Mouse (Mus musculus): Measurements from ENCODE around the gene Bach2. TPM values are rescaled to one million over a fixed set of nuclear protein-coding genes. Genes with fewer than 3 reads are reported as not detected.

The Bach2 gene
- polyA plus RNA-seq, 1 experiment from 2014 or later: 13.0 TPM

DNA sequence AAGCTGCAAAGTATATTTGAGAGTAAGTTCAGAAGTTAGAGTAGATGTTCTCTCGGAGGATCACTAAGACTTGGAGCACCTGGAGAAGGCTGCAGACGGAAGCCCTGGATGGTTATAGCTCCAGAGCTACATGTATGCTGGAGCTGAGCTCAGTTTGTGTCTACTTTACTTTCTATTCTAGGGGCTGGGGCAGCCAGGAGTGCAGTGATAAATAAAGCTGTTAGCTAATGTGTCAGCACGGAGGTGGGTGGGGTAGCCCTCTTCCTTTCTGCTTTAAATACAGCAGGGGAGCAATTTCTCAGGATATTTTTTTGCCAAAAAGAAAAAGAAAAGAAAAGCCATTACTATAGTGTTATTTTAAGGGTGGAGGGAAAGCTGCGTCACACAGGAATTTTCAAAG is 98.0 kb downstream of the Bach2 start:
- peaks cover 3% of the 10 kb centered on the region; the same call in 1 of the 2 replicates for H3K36me3 ChIP-seq
- H3K4me2 ChIP-seq (replicated peaks): no peak overlapping the region
- peaks cover 16% of the 10 kb centered on the region for H3K4me1 ChIP-seq
- ATAC-seq (ENCODE audit: insufficient number of reproducible peaks, insufficient read depth, low FRiP score, low TSS enrichment): no peak
- H3K27me3 ChIP-seq: no peaks in the 10 kb centered on the region
- no peak overlapping the region for H3K27ac ChIP-seq
- 71% methylated on average over 4 of the region's 4 CpGs for WGBS
- no peaks in the 10 kb centered on the region for H3K9me3 ChIP-seq
- no peak overlapping the region for H3K4me3 ChIP-seq
- H3K9ac ChIP-seq: no peak overlapping the region

DNA sequence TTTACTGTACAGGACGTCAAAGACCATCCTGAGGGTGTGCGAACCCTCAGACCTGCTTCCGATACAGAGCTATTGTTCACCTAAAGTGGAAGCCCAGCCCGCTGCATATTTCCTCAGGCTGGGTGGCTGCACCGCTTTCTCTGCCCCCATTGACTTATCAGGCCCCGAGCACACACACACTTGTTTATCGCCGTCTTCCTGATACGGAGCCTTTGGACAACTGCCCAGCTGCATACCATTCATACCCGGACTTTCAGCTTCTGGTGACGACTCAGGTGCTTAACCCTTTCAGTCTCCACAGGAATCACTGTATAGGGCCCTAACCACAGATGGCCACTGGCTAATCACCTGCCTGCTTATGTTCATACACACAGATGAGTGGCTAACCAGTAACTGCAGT is 99.0 kb downstream of the Bach2 start:
- WGBS: 13% methylated on average over 11 of the region's 11 CpGs
- Histone ChIP-seq H3K4me3 (no peak overlapping the region), H3K9me3 (no peaks in the 10 kb centered on the region), H3K27ac (0 out of 2 replicates have a peak overlapping the region, but pooled peaks have one; percentile 2), H3K4me2 (replicated peaks) (no peak overlapping the region), H3K36me3 (no peaks in the 10 kb centered on the region; the same call in 1 of the 2 replicates), H3K9ac (no peak overlapping the region), H3K4me1 (peaks cover 16% of the 10 kb centered on the region), H3K27me3 (no peaks in the 10 kb centered on the region)
- no peak for ATAC-seq (ENCODE audit: insufficient number of reproducible peaks, insufficient read depth, low FRiP score, low TSS enrichment)

DNA sequence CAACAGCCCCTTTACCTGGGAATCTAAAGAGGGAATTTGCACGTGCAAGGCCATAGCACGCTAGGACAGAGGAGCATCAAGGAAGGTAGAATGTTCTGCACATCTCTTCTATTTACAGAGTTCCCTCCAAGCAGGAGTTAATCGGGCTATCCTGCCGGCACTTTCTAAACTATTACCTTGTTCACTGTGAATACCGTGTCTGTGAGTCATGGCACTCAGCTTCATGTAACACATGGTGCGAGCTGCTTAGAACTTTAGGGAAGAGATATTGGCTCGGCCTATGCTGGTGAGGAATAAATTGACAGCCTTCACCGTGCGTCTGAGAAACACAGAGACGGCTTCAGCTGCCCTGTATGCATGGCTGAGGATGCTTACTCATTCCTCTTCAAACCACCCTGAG is 99.8 kb downstream of the Bach2 start:
- H3K36me3 ChIP-seq: no peaks in the 10 kb centered on the region; the same call in 1 of the 2 replicates
- WGBS: 73% methylated on average over 10 of the region's 10 CpGs
- no peaks in the 10 kb centered on the region for H3K27me3 ChIP-seq
- ATAC-seq (ENCODE audit: insufficient number of reproducible peaks, insufficient read depth, low FRiP score, low TSS enrichment): no peak
- no peak overlapping the region for H3K4me2 ChIP-seq (replicated peaks)
- H3K27ac ChIP-seq: no peak overlapping the region
- H3K9ac ChIP-seq: no peak overlapping the region
- peaks cover 24% of the 10 kb centered on the region for H3K4me1 ChIP-seq
- H3K4me3 ChIP-seq: no peak overlapping the region
- no peaks in the 10 kb centered on the region for H3K9me3 ChIP-seq

GRCm38 (mm10) chr4:32340844-32341243 is 102.2 kb downstream of the Bach2 start:
- Histone ChIP-seq H3K9me3 (no peaks in the 10 kb centered on the region), H3K9ac (no peak overlapping the region), H3K4me2 (replicated peaks) (no peak overlapping the region), H3K4me3 (no peak overlapping the region), H3K4me1 (peaks cover 32% of the 10 kb centered on the region), H3K27ac (no peak overlapping the region), H3K36me3 (no peaks in the 10 kb centered on the region; the same call in 1 of the 2 replicates), H3K27me3 (no peaks in the 10 kb centered on the region)
- ATAC-seq (ENCODE audit: insufficient number of reproducible peaks, insufficient read depth, low FRiP score, low TSS enrichment): no peak
- WGBS: 53% methylated on average over 7 of the region's 7 CpGs

GRCm38 (mm10) chr4:32342269-32342668 is 103.7 kb downstream of the Bach2 start:
- Histone ChIP-seq H3K9ac (no peak overlapping the region), H3K4me1 (peaks cover 31% of the 10 kb centered on the region), H3K4me2 (replicated peaks) (no peak overlapping the region), H3K9me3 (no peaks in the 10 kb centered on the region), H3K36me3 (no peaks in the 10 kb centered on the region; the same call in 1 of the 2 replicates), H3K27ac (no peak overlapping the region), H3K4me3 (no peak overlapping the region), H3K27me3 (no peaks in the 10 kb centered on the region)
- WGBS: 79% methylated on average over 7 of the region's 7 CpGs
- no peak for ATAC-seq (ENCODE audit: insufficient number of reproducible peaks, insufficient read depth, low FRiP score, low TSS enrichment)

DNA sequence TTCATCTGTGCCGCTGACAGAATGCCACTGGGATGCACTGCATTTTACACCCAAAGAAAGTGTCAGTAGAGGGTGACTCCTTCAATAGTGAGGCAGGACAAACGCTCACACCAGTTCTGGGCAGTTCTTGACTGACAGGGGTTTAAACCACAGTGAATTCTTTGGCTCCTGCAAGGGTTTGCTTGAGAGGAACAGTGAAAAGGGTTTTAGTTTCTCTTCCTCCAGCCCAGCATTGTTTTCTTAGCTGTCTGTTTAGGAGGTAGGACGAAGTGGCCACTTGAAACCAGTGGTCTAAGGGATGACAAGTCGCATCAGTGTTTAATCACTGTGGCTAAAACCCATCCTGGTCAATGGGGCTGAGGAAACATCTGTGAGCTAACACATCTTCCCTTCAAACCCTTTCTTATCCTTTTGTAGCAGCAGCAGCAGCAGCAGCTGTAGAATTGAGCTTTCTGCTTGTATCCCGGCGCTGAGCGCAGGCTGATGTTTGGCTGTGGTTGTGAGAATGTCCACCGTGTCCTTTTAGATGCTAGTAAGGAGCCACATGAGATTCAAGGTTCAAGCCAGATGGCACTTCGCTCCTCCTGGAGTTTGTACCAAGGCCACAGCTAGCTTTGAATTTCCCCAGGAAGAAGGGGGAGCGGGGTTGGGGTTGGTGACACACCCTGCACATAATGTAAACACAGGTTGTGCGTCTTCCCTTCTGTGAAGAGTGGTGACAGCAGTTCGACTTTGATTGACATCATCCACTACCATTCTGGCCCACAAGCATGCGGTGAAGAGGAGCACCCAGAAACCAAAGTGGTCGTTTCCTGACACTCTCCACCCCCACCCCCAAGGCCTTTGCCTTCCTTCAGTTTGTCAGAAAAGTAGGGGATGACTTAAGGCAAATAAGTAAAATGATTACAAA is 104.9 kb downstream of the Bach2 start:
- ATAC-seq (ENCODE audit: insufficient number of reproducible peaks, insufficient read depth, low FRiP score, low TSS enrichment): no peak
- H3K4me3 ChIP-seq: no peak overlapping the region
- 51% methylated on average over 14 of the region's 14 CpGs for WGBS
- H3K4me2 ChIP-seq (replicated peaks): no peak overlapping the region
- no peak overlapping the region for H3K9ac ChIP-seq
- peaks cover 25% of the 10 kb centered on the region for H3K4me1 ChIP-seq
- H3K9me3 ChIP-seq: no peaks in the 10 kb centered on the region
- no peaks in the 10 kb centered on the region for H3K27me3 ChIP-seq
- 0 out of 2 replicates have a peak overlapping the region, but pooled peaks have one; percentile 50 for H3K27ac ChIP-seq
- no peaks in the 10 kb centered on the region for H3K36me3 ChIP-seq

DNA sequence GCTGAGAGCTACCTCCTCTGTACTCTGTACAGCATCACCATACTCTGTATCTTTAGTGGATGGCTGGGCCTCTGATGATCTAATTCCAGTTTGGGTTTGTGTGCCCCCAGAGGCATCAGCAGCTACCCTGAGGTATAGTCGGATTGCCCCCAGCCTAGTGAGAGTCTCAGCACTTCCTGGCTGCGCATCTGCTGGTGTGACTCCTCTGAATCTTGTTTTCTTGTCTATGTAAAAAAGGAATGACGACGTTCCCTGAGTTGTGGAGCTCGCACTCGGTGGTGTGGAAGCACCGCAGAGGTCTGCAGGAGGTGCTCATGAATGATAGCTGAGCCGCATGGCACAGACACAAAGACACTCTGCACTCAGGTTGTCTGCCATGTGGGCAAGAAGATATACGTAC is 105.7 kb downstream of the Bach2 start:
- 79% methylated on average over 9 of the region's 9 CpGs for WGBS
- H3K27ac ChIP-seq: no peak overlapping the region
- no peak overlapping the region for H3K4me3 ChIP-seq
- no peaks in the 10 kb centered on the region for H3K36me3 ChIP-seq
- no peak overlapping the region for H3K9ac ChIP-seq
- H3K9me3 ChIP-seq: no peaks in the 10 kb centered on the region
- peaks cover 22% of the 10 kb centered on the region for H3K4me1 ChIP-seq
- H3K27me3 ChIP-seq: no peaks in the 10 kb centered on the region
- H3K4me2 ChIP-seq (replicated peaks): no peak overlapping the region
- ATAC-seq (ENCODE audit: insufficient number of reproducible peaks, insufficient read depth, low FRiP score, low TSS enrichment): no peak

GRCm38 (mm10) chr4:32347202-32347601 is 108.6 kb downstream of the Bach2 start:
- Histone ChIP-seq H3K4me3 (no peak overlapping the region), H3K36me3 (no peaks in the 10 kb centered on the region), H3K27me3 (no peaks in the 10 kb centered on the region), H3K4me2 (replicated peaks) (no peak overlapping the region), H3K9ac (no peak overlapping the region), H3K27ac (no peak overlapping the region), H3K9me3 (no peaks in the 10 kb centered on the region), H3K4me1 (peaks cover 33% of the 10 kb centered on the region)
- ATAC-seq (ENCODE audit: insufficient number of reproducible peaks, insufficient read depth, low FRiP score, low TSS enrichment): no peak
- WGBS: 31% methylated on average over 6 of the region's 6 CpGs

DNA sequence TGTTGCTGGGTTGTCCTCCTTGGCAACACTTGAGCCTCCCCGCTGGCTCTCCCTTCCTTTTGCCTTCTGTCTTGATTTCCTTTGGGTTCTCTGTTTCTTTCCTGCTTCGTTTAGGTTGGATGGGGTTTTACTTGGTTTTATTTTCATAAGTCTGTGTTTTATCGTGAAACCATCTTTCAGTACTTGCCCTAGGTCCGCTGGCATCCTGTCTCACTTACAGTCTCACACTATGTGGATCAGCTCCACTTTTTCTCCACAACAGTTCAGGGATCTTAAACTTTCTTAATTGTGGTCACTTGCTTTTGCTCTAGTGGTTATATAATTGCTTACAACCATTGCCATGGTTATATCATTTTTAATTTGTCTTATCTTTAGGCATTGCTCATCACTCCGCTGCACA is 109.1 kb downstream of the Bach2 start:
- H3K27me3 ChIP-seq: no peaks in the 10 kb centered on the region
- H3K4me3 ChIP-seq: no peak overlapping the region
- peaks cover 37% of the 10 kb centered on the region for H3K4me1 ChIP-seq
- no peak overlapping the region for H3K9ac ChIP-seq
- no peaks in the 10 kb centered on the region for H3K36me3 ChIP-seq
- ATAC-seq (ENCODE audit: insufficient number of reproducible peaks, insufficient read depth, low FRiP score, low TSS enrichment): no peak
- 76% methylated on average over 5 of the region's 5 CpGs for WGBS
- no peak overlapping the region for H3K27ac ChIP-seq
- no peak overlapping the region for H3K4me2 ChIP-seq (replicated peaks)
- H3K9me3 ChIP-seq: no peaks in the 10 kb centered on the region

DNA sequence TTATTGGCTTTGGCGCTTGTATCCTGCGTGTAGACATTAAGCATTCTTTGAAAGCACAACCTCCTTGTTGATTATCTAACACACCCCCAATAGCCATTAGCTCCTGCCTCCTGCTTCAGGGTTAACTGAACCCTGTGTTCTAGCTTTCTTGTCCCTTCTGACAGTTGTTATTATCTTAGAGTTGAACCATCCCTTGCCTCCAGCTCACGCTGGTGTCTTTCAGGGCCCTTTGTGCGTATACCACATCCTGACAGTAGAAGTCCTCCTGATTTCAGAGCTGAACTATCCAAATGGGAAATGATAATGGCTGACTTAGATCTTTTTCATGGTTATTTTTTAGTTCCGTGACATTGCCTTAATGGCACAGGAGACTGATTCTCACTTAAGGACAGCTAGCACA is 110.8 kb downstream of the Bach2 start:
- H3K36me3 ChIP-seq: no peaks in the 10 kb centered on the region

GRCm38 (mm10) chr4:32351236-32351635 is 112.6 kb downstream of the Bach2 start:
- no peak overlapping the region for H3K4me2 ChIP-seq (replicated peaks)
- peak; percentile 41; the same call in 1 of the 2 replicates for ATAC-seq (ENCODE audit: insufficient number of reproducible peaks, insufficient read depth, low FRiP score, low TSS enrichment)
- no peaks in the 10 kb centered on the region for H3K9me3 ChIP-seq
- 0 out of 2 replicates have a peak overlapping the region, but pooled peaks have one; percentile 11 for H3K27ac ChIP-seq
- H3K27me3 ChIP-seq: no peaks in the 10 kb centered on the region
- peaks cover 30% of the 10 kb centered on the region for H3K4me1 ChIP-seq
- H3K36me3 ChIP-seq: no peaks in the 10 kb centered on the region
- WGBS: 14% methylated on average over 10 of the region's 10 CpGs
- no peak overlapping the region for H3K4me3 ChIP-seq
- no peak overlapping the region for H3K9ac ChIP-seq

More for the DNA sequence above, 110.8 kb downstream of the Bach2 start:
- no peaks in the 10 kb centered on the region for H3K27me3 ChIP-seq
- peaks cover 29% of the 10 kb centered on the region for H3K4me1 ChIP-seq
- no peak for ATAC-seq (ENCODE audit: insufficient number of reproducible peaks, insufficient read depth, low FRiP score, low TSS enrichment)
- no peak overlapping the region for H3K4me2 ChIP-seq (replicated peaks)
- no peak overlapping the region for H3K27ac ChIP-seq
- no peaks in the 10 kb centered on the region for H3K9me3 ChIP-seq
- no peak overlapping the region for H3K9ac ChIP-seq
- 82% methylated on average over 5 of the region's 5 CpGs for WGBS
- H3K4me3 ChIP-seq: no peak overlapping the region

DNA sequence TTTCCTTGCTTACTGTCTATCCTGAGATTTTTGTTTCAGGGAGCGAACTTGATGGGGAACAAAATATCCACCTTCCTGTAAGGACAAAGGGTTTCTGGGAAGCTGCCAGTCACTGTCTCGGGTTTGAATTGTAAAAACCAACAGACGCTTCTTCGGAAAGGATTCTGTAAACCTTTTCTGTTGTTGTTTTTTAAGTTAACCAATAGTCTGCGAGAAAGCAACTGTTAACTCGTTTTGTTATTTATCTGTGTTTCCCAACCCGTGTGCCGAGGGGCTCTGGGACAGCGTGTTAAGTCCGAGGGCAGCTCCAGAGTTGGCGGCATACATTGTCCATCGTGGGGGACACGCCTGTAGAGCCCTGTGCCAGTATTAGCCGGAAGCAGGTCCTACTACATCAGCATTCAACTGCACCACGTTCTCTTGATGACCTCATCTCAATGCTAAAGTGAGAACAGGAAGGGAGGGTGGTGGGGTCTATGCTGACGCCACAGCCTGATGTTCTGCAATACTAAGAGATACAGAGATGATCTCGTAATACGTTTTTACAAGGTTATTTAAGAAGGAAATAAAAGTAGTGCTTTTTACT is 113.2 kb downstream of the Bach2 start:
- Histone ChIP-seq H3K27me3 (no peaks in the 10 kb centered on the region), H3K36me3 (no peaks in the 10 kb centered on the region), H3K4me2 (replicated peaks) (no peak overlapping the region), H3K27ac (no peak overlapping the region), H3K9ac (no peak overlapping the region), H3K9me3 (no peaks in the 10 kb centered on the region), H3K4me3 (no peak overlapping the region), H3K4me1 (peaks cover 31% of the 10 kb centered on the region)
- 0 out of 2 replicates have a peak, but pooled peaks have one; percentile 54 for ATAC-seq (ENCODE audit: insufficient number of reproducible peaks, insufficient read depth, low FRiP score, low TSS enrichment)
- 62% methylated on average over 18 of the region's 18 CpGs for WGBS

All from embryonic facial prominence, embryonic 12.5 days (tissue).